Mouse (Mus musculus) kidney, postnatal 0 days (tissue): ENCODE results near the gene Hmga1. TPM values are rescaled to one million over a fixed set of nuclear protein-coding genes. Genes with fewer than 3 reads are reported as not detected.

Experiments
- ATAC-seq: fragments of 200-750 bp; cut with Nextera tagmentation; replicated peaks from 2 replicates; pipeline ENCODE4 v1.8.0; 2017; ENCODE audit warnings: low read depth, moderate number of reproducible peaks, moderate TSS enrichment, moderate library complexity; ENCODE audit not compliant: low FRiP score
- DNase-seq: peaks from one replicate; pipeline ENCODE4 v3.0.0-alpha.2; 2016; ENCODE audit warnings: low spot score
- H3K27ac ChIP-seq: fragments of 300-500 bp; sonication (generic); 2 replicates; pipeline ENCODE4 v1.5.1; 2014; ENCODE audit warnings: mild to moderate bottlenecking
- H3K27me3 ChIP-seq: fragments of 300-500 bp; sonication (generic); 2 replicates; pipeline ENCODE4 v1.6.1; 2014; ENCODE audit warnings: low read length, mixed read lengths; ENCODE audit not compliant: insufficient read depth
- H3K36me3 ChIP-seq: fragments of 300-500 bp; sonication (generic); 2 replicates; pipeline ENCODE4 v1.6.1; 2014; ENCODE audit warnings: low read length, mixed read lengths; ENCODE audit not compliant: insufficient read depth
- H3K4me1 ChIP-seq: fragments of 300-500 bp; sonication (generic); replicated peaks from 2 replicates; pipeline ENCODE4 v1.6.1; 2014; ENCODE audit warnings: antibody characterized with exemption, low read length, mixed read lengths; ENCODE audit not compliant: insufficient read depth
- H3K4me2 ChIP-seq: fragments of 300-500 bp; sonication (generic); 2 replicates; pipeline ENCODE4 v1.6.1; 2014; ENCODE audit warnings: mild to moderate bottlenecking, low read length, moderate library complexity, mixed read lengths
- H3K4me3 ChIP-seq: fragments of 300-500 bp; sonication (generic); replicated peaks from 2 replicates; pipeline ENCODE4 v1.5.1; 2014; ENCODE audit warnings: low read depth, low read length
- H3K9ac ChIP-seq: fragments of 300-500 bp; sonication (generic); 2 replicates; pipeline ENCODE4 v1.6.1; 2014; ENCODE audit warnings: low read depth, low read length
- H3K9me3 ChIP-seq: fragments of 300-500 bp; sonication (generic); replicated peaks from 2 replicates; pipeline ENCODE4 v1.6.1; 2016; ENCODE audit warnings: low read length, inconsistent platforms, mixed read lengths
- CTCF ChIP-seq: IDR thresholded peaks from 2 replicates; pipeline ENCODE4 v1.5.1; 2016; ENCODE audit warnings: antibody characterized with exemption, low read depth, mild to moderate bottlenecking, moderate library complexity
- WGBS: fragments of 180-500 bp; shearing (Covaris S2); extraction: QIAGEN DNeasy Blood & Tissue Kit; methylation state at CpG from one replicate; pipeline ENCODE4 v1.1.7; 2014; 5-methylcytosine and 5-hydroxymethylcytosine counted together
- polyA plus RNA-seq: library from polyadenylated mRNA; unstranded; fragments of >200 nt; fragmentation: Nextera tagmentation; extraction: Ambion mirVana; gene quantifications from 2 replicates; pipeline ENCODE4 v1.2.1, GENCODE M21; 2015

Hmga1 gene
- polyA plus RNA-seq, 1 experiment from 2014 or later = 131 TPM

- Histone ChIP-seq H3K9ac (no peak overlapping the region), H3K4me3 (no peak overlapping the region), H3K4me1 (peaks cover 14% of the 10 kb centered on the region; the same call in 1 of the 2 replicates), H3K9me3 (no peaks in the 10 kb centered on the region), H3K4me2 (no peak overlapping the region), H3K27me3 (peaks cover 50% of the 10 kb centered on the region), H3K36me3 (no peaks in the 10 kb centered on the region), H3K27ac (no peak overlapping the region)
- 56% methylated on average over 9 of the region's 9 CpGs for WGBS
- ATAC-seq (no peak), DNase-seq (no peak)
- TF ChIP-seq CTCF = no peak
These were observed 45.8 kb upstream of the Hmga1 start for GRCm38 (mm10) chr17:27510258-27511124.

DNA sequence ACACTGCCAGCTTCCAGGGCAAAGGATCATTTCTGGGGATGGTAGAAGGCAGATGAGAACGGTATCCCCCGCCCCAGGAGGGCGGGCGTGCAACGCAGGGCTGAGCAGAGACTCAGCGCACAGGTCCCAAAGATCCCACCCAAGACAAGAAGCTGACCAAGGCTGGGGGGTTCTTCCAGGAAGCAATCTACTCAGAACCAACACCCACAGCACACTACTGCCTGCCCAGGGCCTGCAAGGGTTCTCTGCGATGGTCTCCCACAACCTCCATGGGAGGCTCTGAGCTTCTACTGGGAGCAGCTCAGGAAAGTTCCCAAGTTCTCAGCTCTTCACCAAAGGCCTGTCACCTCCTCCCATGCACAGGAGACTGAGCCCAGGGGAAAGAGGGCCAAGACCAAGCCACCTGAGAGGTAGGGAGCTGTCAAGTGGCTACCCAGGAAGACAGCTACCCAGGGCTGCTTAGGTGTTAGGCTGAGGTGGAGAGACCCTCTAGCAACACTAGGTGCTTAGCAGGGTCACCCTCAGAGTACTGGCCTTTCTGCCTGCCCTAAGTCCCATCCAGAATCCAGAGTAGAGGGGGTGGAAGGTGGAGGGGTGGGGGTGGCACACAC, 45.1 kb upstream of the Hmga1 start:
- WGBS = 95% methylated on average over 7 of the region's 7 CpGs
- DNase-seq (no peak), ATAC-seq (no peak)
- H3K4me1 ChIP-seq = peaks cover 14% of the 10 kb centered on the region; the same call in 1 of the 2 replicates
- H3K4me3 ChIP-seq = no peak overlapping the region
- TF ChIP-seq CTCF = no peak
- H3K4me2 ChIP-seq = no peak overlapping the region
- no peaks in the 10 kb centered on the region for H3K36me3 ChIP-seq
- peaks cover 55% of the 10 kb centered on the region for H3K27me3 ChIP-seq
- H3K9ac ChIP-seq = no peak overlapping the region
- H3K9me3 ChIP-seq = no peaks in the 10 kb centered on the region
- no peak overlapping the region for H3K27ac ChIP-seq

DNA sequence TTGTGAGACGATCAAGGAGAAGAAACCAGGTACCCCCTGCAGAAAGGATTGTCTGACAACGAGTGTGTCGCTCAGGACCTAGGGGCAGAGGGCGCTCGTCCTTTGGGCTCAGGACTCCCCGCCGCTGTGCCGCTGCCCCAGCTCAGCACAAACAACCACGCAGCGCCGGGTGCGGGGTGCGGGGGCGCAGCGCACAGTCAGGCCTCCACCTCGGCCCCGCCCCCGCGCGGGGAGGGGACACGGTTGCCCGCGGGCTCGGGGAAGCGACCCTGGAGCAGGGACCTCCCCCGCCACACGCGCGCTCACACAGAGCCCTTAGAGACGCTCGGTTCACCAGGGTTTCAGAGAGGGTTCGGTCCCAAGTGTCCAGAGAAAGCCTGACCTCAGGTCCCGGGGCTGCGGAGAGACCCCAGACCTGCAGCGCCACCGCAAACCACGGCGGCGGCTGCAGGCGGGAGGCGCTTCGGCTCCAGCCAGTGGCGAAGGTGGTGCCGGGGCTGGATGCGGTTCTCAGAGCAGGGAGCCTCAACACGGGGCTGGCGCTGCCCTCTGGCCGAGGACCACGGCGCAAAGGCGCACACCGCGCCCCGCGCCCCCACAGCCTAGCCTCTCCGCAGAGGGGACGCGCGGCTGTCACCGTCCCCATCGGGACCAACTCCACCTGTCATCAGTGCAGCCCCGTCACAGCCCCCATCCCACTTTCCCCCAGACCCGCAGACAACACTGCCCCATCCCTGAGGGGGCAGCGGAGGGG, 44.3 kb upstream of the Hmga1 start:
- 1% methylated on average over 60 of the region's 64 CpGs for WGBS
- DNase-seq (no peak), ATAC-seq (no peak)
- no peaks in the 10 kb centered on the region for H3K36me3 ChIP-seq
- H3K27me3 ChIP-seq = peaks cover 58% of the 10 kb centered on the region
- H3K4me1 ChIP-seq = peaks cover 14% of the 10 kb centered on the region; the same call in 1 of the 2 replicates
- no peak overlapping the region for H3K27ac ChIP-seq
- H3K4me2 ChIP-seq = peak overlapping the region; percentile 98
- peak overlapping the region; percentile 52; the same call in 1 of the 2 replicates for H3K9ac ChIP-seq
- peak; percentile 21; the same call in 1 of the 2 replicates for TF ChIP-seq CTCF
- no peaks in the 10 kb centered on the region for H3K9me3 ChIP-seq
- peak overlapping the region; percentile 54 for H3K4me3 ChIP-seq

- peaks cover 63% of the 10 kb centered on the region for H3K27me3 ChIP-seq
- H3K4me2 ChIP-seq = peak overlapping the region; percentile 98
- no peak for ATAC-seq
- no peak overlapping the region for H3K27ac ChIP-seq
- no peak for TF ChIP-seq CTCF
- H3K9ac ChIP-seq = peak overlapping the region; percentile 52
- H3K9me3 ChIP-seq = no peaks in the 10 kb centered on the region
- H3K36me3 ChIP-seq = no peaks in the 10 kb centered on the region
- DNase-seq = no peak
- H3K4me1 ChIP-seq = peaks cover 14% of the 10 kb centered on the region; the same call in 1 of the 2 replicates
- WGBS = under 1% methylated on average over 68 of the region's 78 CpGs
- peak overlapping the region; percentile 54 for H3K4me3 ChIP-seq
These were observed 43.6 kb upstream of the Hmga1 start for GRCm38 (mm10) chr17:27512619-27513161.

DNA sequence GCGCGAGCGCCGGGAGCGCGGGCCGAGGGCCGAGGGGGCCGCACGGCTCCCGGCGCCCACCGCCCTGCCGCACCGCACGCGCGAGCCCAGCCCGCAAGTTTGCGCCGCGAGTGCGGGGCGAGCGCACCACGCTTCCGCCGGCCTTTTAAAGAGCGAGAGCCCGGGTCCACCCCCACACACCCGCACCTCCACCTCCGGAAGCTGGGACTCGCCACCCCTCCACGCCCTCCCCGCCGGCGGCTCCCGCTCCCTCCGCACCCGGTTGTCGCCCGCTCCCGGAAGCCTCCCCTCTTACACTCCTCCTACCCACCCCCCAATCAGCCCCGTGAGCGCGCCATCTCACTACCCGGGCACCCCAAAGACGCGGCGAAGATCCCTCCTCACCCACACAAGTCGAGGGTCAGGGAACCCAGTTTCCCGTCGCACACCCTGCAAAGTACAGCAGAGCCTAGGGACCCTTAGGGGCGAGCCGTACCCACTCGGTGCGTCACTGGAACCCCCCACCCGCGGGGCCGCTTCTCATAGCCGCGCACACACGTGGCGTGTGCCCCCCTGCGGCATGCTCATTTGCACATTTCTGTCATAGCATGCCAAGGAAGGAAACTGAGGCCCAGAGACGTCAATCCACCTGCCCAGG, 42.9 kb upstream of the Hmga1 start:
- ATAC-seq = no peak

More for the DNA sequence above, 42.9 kb upstream of the Hmga1 start:
- Histone ChIP-seq H3K36me3 (no peaks in the 10 kb centered on the region), H3K4me2 (peak overlapping the region; percentile 98), H3K27ac (no peak overlapping the region), H3K9me3 (no peaks in the 10 kb centered on the region), H3K27me3 (peaks cover 64% of the 10 kb centered on the region), H3K4me3 (peak overlapping the region; percentile 54), H3K9ac (peak overlapping the region; percentile 52), H3K4me1 (peaks cover 10% of the 10 kb centered on the region; the same call in 1 of the 2 replicates)
- no peak for TF ChIP-seq CTCF
- no peak for DNase-seq
- WGBS = under 1% methylated on average over 37 of the region's 66 CpGs
